Mouse (Mus musculus): ENCODE measurements around the gene Mapk7. TPM values are rescaled to one million over a fixed set of nuclear protein-coding genes. Genes with fewer than 3 reads are reported as not detected.
A peak's percentile ranks its signal among the peaks of the same experiment; 100 is the strongest.

The Mapk7 gene
- polyA plus RNA-seq, 2 experiments, result 55.9 to 98.7 TPM

GRCm38 (mm10) chr11:61535530-61535929 lies 41.3 kb upstream of the Mapk7 start:
- no peak for DNase-seq (ENCODE audit: low spot score)
- H3K9ac ChIP-seq (ENCODE audit: low read depth, low read length, severe bottlenecking), result no peak overlapping the region
- no peaks in the 10 kb centered on the region for H3K4me1 ChIP-seq (ENCODE audit: control insufficient read depth, insufficient read depth, low read length)
- H3K27ac ChIP-seq (replicated peaks; ENCODE audit: low read depth, low read length), result no peak overlapping the region
- H3K9me3 ChIP-seq (ENCODE audit: control insufficient read depth, low read length), result no peaks in the 10 kb centered on the region
- no peak for TF ChIP-seq POLR2A (IDR thresholded peaks at IDR 0.05; ENCODE audit: borderline replicate concordance, extremely low read depth, insufficient read depth, insufficient read length)
- 52% methylated on average over 1 of the region's 1 CpGs for WGBS
- H3K27me3 ChIP-seq (ENCODE audit: control insufficient read depth, insufficient read depth, low read length), result no peaks in the 10 kb centered on the region
- no peak overlapping the region for H3K4me3 ChIP-seq (replicated peaks; ENCODE audit: low read length)
- no peak overlapping the region for H3K4me2 ChIP-seq (replicated peaks; ENCODE audit: low read depth, low read length, severe bottlenecking)
- peaks cover 24% of the 10 kb centered on the region; the same call in 1 of the 2 replicates for H3K36me3 ChIP-seq (ENCODE audit: control insufficient read depth, insufficient read depth, low read length)
- no peak for ATAC-seq (ENCODE audit: low FRiP score, low read depth)

GRCm38 (mm10) chr11:61533571-61533970 lies 39.4 kb upstream of the Mapk7 start:
- Histone ChIP-seq H3K4me1 (ENCODE audit: control insufficient read depth, insufficient read depth, low read length) (no peaks in the 10 kb centered on the region), H3K9ac (ENCODE audit: low read depth, low read length, severe bottlenecking) (no peak overlapping the region), H3K9me3 (ENCODE audit: control insufficient read depth, low read length) (no peaks in the 10 kb centered on the region), H3K27me3 (ENCODE audit: control insufficient read depth, insufficient read depth, low read length) (no peaks in the 10 kb centered on the region), H3K4me2 (replicated peaks; ENCODE audit: low read depth, low read length, severe bottlenecking) (no peak overlapping the region), H3K36me3 (ENCODE audit: control insufficient read depth, insufficient read depth, low read length) (peaks cover 31% of the 10 kb centered on the region), H3K27ac (replicated peaks; ENCODE audit: low read depth, low read length) (no peak overlapping the region), H3K4me3 (replicated peaks; ENCODE audit: low read length) (no peak overlapping the region)
- DNase-seq (ENCODE audit: low spot score), result peak; percentile 6
- ATAC-seq (ENCODE audit: low FRiP score, low read depth), result no peak
- TF ChIP-seq POLR2A (IDR thresholded peaks at IDR 0.05; ENCODE audit: borderline replicate concordance, extremely low read depth, insufficient read depth, insufficient read length), result no peak
- 81% methylated on average over 5 of the region's 5 CpGs for WGBS

- DNase-seq (ENCODE audit: low spot score) (no peak), ATAC-seq (ENCODE audit: low FRiP score, low read depth) (no peak)
- no peaks in the 10 kb centered on the region for H3K9me3 ChIP-seq (ENCODE audit: control insufficient read depth, low read length)
- no peak overlapping the region for H3K4me2 ChIP-seq (replicated peaks; ENCODE audit: low read depth, low read length, severe bottlenecking)
- H3K4me3 ChIP-seq (replicated peaks; ENCODE audit: low read length), result no peak overlapping the region
- peaks cover 31% of the 10 kb centered on the region for H3K36me3 ChIP-seq (ENCODE audit: control insufficient read depth, insufficient read depth, low read length)
- H3K4me1 ChIP-seq (ENCODE audit: control insufficient read depth, insufficient read depth, low read length), result no peaks in the 10 kb centered on the region
- H3K27me3 ChIP-seq (ENCODE audit: control insufficient read depth, insufficient read depth, low read length), result no peaks in the 10 kb centered on the region
- 88% methylated on average over 2 of the region's 2 CpGs for WGBS
- no peak for TF ChIP-seq POLR2A (IDR thresholded peaks at IDR 0.05; ENCODE audit: borderline replicate concordance, extremely low read depth, insufficient read depth, insufficient read length)
- H3K27ac ChIP-seq (replicated peaks; ENCODE audit: low read depth, low read length), result no peak overlapping the region
- H3K9ac ChIP-seq (ENCODE audit: low read depth, low read length, severe bottlenecking), result no peak overlapping the region
These were observed 38.6 kb upstream of the Mapk7 start for GRCm38 (mm10) chr11:61532820-61533219.

- H3K4me2 ChIP-seq (replicated peaks; ENCODE audit: low read depth, low read length, severe bottlenecking), result no peak overlapping the region
- H3K4me3 ChIP-seq (replicated peaks; ENCODE audit: low read length), result no peak overlapping the region
- H3K27me3 ChIP-seq (ENCODE audit: control insufficient read depth, insufficient read depth, low read length), result no peaks in the 10 kb centered on the region
- no peak for TF ChIP-seq POLR2A (IDR thresholded peaks at IDR 0.05; ENCODE audit: borderline replicate concordance, extremely low read depth, insufficient read depth, insufficient read length)
- H3K27ac ChIP-seq (replicated peaks; ENCODE audit: low read depth, low read length), result no peak overlapping the region
- H3K4me1 ChIP-seq (ENCODE audit: control insufficient read depth, insufficient read depth, low read length), result no peaks in the 10 kb centered on the region
- 58% methylated on average over 4 of the region's 4 CpGs for WGBS
- H3K36me3 ChIP-seq (ENCODE audit: control insufficient read depth, insufficient read depth, low read length), result peaks cover 24% of the 10 kb centered on the region
- DNase-seq (ENCODE audit: low spot score), result no peak
- H3K9ac ChIP-seq (ENCODE audit: low read depth, low read length, severe bottlenecking), result no peak overlapping the region
- no peak for ATAC-seq (ENCODE audit: low FRiP score, low read depth)
- no peaks in the 10 kb centered on the region for H3K9me3 ChIP-seq (ENCODE audit: control insufficient read depth, low read length)
These were observed 35.1 kb upstream of the Mapk7 start for GRCm38 (mm10) chr11:61529268-61529713.

GRCm38 (mm10) chr11:61526872-61527271 lies 32.7 kb upstream of the Mapk7 start:
- Histone ChIP-seq H3K27ac (replicated peaks; ENCODE audit: low read depth, low read length) (no peak overlapping the region), H3K4me3 (replicated peaks; ENCODE audit: low read length) (no peak overlapping the region), H3K9me3 (ENCODE audit: control insufficient read depth, low read length) (no peaks in the 10 kb centered on the region), H3K4me2 (replicated peaks; ENCODE audit: low read depth, low read length, severe bottlenecking) (no peak overlapping the region), H3K9ac (ENCODE audit: low read depth, low read length, severe bottlenecking) (no peak overlapping the region), H3K4me1 (ENCODE audit: control insufficient read depth, insufficient read depth, low read length) (no peaks in the 10 kb centered on the region), H3K27me3 (ENCODE audit: control insufficient read depth, insufficient read depth, low read length) (no peaks in the 10 kb centered on the region), H3K36me3 (ENCODE audit: control insufficient read depth, insufficient read depth, low read length) (peaks cover 32% of the 10 kb centered on the region)
- ATAC-seq (ENCODE audit: low FRiP score, low read depth) (no peak), DNase-seq (ENCODE audit: low spot score) (no peak)
- WGBS, result 94% methylated on average over 1 of the region's 1 CpGs
- no peak for TF ChIP-seq POLR2A (IDR thresholded peaks at IDR 0.05; ENCODE audit: borderline replicate concordance, extremely low read depth, insufficient read depth, insufficient read length)

Measured in limb, embryonic 14.5 days (tissue).